Mouse (Mus musculus) layer of hippocampus, postnatal 10 days (tissue): ENCODE results near the gene Cttnbp2nl. TPM values are rescaled to one million over a fixed set of nuclear protein-coding genes. Genes with fewer than 3 reads are reported as not detected.
A peak's percentile ranks its signal among the peaks of the same experiment; 100 is the strongest.

Experiments used
- DNase-seq, 2 experiments: peaks; one replicate each; pipeline ENCODE4 v3.0.0; 2021; ENCODE audit warnings: low spot score in 2 of 2
- long read RNA-seq: library from polyadenylated mRNA; stranded (forward); transcript quantifications from one replicate; pipeline ENCODE4 v2.0.0, GENCODE M21; 2023
- total RNA-seq, 2 experiments: library from RNA; stranded (reverse); gene quantifications; 2 replicates each; pipeline ENCODE4 v1.2.3; 2021

The Cttnbp2nl gene
- 10 to 100 TPM; 38.0 to 46.6 TPM for total RNA-seq
- long read RNA-seq, full-length matches to known transcripts = 7 of 20 reads
- long read RNA-seq, partial matches to known transcripts = 1 of 20 reads
- long read RNA-seq, other reads (novel, unspliced or antisense) = 12 of 20 reads

DNA sequence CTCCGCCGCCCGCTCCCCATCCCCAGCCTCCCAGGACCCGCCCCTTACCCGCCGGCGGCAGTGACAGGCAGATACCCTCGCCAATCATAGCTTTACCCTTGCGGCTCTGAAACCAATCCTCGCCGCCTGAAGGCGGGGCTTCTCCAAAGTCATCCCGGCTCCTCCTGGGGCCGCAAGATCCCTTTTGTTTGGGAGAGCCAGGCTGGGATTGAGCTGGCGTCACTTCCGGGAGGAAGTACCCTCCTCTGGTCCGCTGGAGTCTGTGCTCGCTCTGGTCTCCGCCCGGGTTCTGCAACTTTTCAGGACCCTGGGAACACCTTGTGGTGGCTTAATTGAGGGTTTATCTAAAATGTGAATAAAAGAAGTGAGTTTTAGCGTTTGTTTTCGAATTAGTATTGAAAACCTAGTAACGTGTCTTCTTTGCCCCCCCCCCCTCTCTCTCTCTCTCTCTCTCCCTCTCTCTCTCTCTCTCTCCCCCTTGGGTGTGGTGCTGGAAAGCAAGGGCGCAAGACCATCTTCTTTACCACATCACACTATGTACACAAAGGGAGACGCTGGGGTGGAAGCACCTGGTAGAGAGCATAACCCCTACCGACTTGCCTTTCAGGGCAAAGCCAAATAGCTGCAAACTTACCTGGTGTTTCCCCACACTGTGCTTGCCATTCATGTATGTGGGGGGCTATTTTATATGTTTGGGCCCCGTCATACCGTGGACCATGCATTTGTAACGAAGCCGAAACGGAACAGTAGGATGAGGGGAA, at the start of gene Cttnbp2nl:
Gene Cttnbp2nl, minus strand, starts transcription at position 210 of the 761 bp plus-strand sequence.
- DNase-seq = peak; percentile 100

DNA sequence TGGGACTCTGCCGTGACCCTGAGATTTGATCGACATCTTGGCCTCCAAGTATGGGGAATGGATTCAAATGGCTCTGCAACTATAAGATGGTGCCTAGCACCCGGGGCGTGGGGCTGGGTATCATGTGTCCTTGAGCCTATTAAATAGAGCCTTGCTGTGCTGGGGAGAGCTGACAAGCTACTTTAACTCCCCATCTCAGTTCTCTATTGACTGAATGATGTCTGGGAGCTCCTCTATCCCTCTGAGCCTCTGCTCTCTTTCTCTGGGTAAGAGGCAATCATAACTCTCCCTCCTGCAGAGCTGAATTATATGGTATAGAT, 47.3 kb upstream of the Cttnbp2nl start:
- DNase-seq = no peak

DNA sequence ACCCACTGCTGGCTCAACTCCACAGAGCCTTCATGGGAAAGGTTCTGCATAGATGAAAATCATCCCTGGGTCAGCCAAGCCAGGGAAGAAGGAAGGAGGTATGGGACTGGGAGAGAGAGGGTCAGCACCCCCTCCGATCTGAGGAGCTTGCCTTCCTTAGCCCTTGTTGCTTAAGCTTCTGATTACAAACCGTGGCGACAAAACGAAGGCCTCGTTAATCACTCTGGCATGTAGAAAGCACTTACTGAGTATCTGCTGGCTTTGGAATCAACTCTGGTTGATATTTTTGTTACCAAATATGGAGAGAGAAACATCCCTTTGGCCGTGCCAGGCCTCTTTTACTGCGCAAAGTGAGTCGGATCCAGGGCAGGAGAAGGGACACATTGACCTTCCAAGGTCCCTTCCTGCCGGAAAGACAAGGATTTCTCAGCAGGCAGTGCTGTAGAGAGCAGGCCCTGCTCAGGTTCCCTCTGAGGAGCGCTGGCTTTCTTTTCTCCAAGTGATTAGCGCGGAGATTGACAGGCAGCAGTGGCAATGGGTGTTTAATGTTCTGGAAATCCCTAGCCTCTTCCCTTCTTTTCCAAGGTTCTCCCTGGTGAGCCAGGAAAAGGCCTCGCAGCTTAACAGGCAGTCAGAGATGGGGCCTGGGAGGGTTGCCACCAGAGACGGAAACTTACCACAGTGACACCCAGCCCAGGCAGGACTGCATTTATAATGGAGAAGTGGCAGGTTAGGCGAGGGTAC, 46.8 kb upstream of the Cttnbp2nl start:
- DNase-seq = no peak

DNA sequence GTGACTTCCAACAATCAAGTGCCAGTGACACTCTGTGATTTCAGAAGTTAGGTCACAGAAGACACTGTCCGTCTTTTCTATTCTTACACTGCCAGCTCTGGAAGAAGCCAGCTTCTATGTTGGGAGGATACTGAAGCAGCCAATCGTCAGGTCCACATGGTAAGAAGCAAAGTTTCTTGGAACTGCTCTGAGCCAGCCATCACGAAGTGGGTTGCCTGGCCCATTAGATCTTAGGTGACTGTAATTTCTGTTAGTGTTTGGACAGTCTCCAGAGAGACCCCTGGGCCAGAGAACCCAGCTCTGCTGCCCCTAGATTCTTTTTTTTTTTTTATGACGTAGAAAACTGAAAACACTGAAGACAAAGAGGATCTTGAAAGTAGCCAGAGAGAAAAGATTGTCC, 44.6 kb upstream of the Cttnbp2nl start:
- no peak for DNase-seq

DNA sequence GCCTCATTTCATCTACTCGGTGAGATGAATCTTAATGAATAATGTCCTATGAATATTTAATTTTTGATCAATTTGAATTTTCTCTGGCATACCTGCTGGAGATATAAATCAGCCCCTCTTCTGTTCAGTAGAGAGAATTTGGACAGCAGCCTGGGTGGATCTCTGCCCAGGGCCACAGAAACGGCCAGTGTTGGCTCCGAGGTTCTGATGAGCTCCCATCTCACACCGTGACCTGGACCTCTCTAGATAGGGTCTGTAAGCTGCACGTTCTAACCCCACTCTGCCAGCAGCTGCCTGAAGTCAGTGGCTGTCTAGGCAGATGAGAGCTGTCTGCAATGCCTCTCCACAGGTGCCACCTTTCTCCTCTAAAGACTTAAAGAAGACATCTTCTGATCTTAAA, 42.1 kb upstream of the Cttnbp2nl start:
- DNase-seq = no peak

DNA sequence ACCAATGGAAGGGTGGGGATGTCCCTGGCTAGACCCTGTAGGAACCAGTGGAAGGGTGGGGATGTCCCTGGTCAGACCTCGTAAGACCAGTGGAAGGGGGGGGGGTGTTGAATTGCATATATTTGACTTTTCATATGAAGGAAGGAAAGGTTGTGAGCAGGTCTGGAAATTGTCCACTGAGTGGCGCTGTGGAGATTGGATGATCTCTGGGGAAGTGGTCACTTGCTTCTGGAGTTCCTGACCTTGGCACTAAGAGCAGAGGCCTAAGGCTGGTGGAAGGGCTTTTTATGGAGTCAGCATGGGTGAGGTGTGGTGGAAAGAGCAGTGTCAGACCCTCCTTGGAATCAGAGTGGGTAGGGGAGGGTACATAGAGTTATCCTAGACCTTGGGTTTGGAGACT, 41.5 kb upstream of the Cttnbp2nl start:
- no peak for DNase-seq

DNA sequence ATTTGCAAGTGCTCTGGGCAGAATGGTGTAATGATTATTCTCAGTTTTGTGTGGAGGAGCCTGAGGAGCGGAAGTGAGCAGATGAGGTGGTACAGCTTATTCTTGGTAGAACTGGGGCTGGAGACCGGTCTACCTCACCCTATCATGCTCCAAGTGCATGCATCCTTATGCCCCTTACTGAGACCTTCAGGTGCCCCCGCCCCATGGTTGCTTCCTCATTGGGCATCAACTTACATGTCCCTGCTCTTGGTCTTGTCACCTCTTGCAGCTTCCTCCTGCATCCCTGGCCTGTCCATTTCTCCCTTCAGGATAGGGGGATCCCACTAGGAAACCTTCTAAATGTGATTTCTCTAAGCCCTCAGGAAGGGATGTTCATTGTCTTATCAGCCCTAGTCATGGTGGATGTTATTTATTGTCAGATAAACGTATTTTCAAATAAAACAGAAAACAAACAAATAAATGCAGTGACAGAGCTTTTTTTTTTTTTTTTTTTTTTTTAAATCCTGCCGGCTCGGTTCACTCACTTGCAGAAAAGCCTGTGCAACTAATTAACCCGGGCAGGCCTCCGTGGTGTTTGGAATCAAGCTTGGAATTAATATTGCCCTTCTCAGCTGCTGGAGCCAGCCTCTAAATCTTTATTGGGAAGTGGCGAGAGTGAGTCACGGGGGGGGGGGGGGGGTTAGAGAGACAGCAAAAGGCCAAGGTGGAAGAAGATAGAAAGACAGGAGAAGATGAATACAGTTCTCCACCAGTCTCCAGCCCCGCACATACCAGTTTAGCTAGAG, 40.0 kb upstream of the Cttnbp2nl start:
- DNase-seq = no peak

DNA sequence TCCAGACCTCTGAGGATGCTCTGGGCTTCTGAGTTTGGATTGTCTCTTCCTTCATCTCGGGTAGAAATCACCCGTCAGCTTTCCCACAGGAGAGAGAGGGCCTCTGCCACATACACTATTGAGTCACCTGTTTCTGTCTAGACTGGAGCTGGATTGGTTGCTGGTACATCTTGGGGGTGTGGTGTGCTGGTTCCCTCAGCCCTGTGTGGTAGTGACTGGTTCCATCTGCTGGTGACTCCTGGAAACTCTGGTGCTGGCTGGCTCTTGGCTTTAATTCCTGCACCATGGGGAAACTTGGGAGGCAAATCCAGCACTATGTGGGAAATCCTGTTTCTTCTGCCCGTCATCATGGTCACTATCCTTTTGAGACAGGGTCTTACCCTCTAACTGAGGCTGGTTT, 38.0 kb upstream of the Cttnbp2nl start:
- DNase-seq = peak; percentile 54 to 65

DNA sequence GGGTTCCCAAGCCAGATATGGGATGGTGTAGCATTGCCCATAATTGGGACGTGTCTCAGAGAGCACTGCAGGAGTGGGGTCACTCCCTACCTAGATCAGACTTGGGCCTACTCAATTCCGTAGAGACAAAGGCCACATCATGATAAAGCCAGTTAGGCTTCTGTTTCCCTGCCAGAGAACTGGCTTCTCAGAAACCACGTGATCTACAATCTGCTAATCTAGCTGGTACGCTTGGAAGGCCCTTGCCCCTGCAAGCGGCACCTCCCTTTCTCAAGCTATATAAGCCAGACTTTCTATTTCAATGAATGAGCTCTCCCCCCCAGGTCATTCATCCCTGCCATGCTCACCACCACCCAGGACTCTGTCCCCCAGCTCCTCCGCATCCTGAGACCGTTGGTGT, 37.2 kb upstream of the Cttnbp2nl start:
- no peak for DNase-seq

DNA sequence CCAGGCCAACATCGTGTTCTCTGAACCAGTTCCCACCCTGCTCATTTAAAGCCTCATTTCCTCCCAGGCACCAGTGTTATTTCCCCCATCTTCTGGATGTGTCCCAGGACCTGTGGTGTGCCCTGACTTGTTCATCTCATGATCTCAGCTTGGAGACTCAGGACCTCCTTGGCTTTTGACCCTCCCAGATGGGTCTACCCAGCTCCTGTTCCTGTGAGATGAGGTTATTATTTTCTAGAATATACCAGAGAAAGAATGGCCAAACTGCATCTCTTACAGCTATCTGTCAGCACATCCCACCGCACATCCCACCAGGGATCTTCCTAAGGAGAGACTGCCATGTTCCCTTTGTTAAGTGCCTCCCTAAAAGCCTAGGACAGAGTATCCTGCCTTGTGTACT, 35.7 kb upstream of the Cttnbp2nl start:
- DNase-seq = no peak

DNA sequence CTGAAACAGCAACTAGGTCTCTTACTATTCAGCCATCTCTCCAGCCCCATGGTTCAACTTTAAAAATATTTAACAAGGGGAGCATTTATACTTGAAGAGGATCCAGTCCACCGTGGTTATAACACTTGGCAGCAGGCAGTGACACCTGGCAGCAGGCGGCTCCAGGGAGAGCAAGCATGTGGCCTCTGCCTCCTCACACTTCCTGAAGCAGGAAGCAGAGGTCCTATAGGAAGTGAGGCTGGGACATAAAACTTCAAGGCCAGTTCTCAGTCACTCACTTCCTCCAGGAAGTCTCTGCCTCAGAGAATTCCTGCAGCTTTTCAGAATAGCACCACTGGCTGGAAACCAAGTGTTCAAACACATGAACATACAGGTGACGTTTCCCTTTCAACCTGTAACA, 34.4 kb upstream of the Cttnbp2nl start:
- no peak for DNase-seq

DNA sequence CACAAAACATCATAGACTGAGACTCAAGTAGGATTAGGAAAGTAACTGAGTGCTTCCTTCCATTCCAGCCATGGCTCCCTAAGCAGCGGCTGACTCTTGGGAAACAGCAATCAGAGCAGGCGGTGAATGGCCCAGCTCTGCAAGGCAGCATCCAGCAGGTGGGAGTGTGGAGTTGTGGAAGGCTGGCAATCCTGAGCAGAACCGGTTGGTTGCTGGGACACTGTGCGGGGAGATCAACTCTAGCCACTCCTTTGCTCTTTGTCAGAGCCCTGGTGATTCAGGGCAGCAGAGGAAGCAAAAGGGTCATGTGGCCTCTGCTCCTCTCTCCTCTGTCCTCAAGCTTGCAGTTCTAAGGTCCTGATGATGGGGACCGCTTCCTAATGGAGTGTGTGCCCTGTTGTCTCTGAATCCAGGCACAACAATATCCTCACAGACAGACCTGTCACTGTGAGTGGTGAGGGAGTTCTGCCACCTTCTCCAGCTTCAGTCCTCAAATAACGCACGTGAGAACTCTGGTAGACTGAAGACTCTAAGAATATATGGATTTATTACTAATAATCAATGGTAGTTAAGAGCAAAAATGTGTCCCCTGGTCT, 25.4 kb upstream of the Cttnbp2nl start:
- peak; percentile 85 to 90 for DNase-seq

DNA sequence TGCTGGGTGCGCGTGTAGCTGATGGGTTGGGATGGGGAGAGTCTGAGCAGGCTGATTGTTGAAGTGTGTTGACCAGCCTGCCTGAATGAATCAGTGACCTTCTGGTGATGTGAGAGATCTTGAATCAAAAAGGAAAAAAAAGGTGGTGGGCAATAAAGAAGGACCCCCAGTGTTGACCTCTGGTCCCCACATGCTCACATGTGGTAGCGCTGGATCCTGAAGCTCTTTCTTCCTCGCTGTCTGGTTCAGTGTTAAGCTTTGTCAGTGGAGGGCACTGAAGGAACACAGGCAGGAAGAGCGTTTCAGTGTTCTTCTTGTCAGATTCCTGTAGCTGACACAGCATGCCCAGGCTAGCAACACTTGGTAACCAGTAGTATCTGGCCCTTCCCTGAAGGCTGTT, 22.9 kb upstream of the Cttnbp2nl start:
- no peak for DNase-seq

DNA sequence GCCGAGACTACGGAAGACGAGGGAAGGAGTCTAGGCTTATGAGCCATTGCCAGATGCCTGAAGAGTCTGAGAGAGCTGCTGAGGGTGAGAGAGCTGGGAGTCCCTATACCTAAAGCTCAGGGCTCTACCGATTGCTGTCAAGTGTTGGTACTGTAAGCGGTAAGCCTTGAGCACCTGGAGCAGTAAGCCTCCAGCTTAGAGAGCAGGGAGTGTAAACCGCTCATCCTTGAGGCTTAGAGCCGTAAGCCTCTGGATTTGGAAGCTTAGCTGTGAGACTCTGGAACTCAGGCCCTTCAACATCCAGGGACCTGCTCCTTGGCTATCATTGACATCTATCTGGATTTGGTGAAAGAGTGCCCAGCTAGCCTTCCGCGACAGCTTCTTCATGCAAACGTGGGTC, 19.6 kb upstream of the Cttnbp2nl start:
- DNase-seq = no peak

DNA sequence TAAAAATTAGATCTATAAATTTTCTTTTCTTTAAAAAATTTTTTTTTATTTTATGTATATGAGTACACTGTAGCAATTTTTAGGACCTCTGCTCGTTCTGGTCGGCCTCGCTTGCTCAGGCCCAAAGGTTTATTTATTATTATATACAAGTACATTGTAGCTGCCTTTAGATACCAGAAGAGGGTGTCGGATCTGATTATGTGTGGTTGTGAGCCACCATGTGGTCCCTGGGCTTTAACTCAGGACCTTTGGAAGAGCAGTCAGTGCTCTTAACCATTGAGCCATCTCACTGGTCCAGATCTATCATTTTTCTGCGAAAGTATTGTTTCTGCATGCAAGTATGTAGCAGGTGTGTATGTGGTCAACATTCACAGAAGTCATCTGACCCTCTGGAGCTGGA, 18.3 kb upstream of the Cttnbp2nl start:
- no peak for DNase-seq

DNA sequence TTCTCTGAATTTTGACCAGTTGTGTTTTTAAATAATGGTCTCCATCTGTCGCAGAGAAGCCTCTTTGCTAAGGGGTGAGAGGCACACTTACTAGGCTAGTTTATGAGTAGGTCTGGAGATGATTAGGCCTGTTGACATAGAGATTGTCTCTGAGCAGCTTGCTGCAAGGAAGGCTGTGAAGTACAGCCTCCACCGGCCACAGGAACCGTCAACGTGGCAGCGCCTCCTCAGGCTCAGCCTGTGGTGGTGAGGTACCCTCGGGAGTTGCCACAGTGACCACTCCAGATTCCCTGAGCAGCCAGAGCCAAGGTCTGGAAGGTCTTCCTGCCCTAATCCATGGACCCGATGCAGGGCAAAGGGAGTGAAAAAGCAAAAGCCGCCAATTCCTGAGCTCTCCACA, 17.6 kb upstream of the Cttnbp2nl start:
- no peak for DNase-seq

DNA sequence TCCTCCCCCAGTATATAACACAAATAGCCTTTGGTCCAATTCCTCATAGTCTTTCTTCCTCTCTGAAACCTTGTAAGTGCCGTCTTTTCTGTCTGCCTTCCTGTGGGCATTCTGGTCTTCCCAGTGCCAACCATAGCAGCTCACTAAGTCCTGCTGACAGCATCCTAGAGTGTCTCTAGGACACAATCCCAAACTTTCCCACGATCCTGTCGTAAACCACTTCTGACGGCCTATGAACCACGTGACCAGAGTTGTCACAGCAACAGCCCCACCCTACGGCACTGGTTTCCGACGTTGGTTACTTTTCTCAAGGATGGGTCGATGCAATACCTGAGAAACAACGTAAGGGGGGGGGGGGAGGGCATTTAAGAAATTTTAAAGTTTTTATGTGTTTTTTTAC, 13.6 kb upstream of the Cttnbp2nl start, which contains the start of gene 4930564D02Rik:
Gene 4930564D02Rik, plus strand, starts transcription at position 301 of the 400 bp plus-strand sequence.
- no peak for DNase-seq

DNA sequence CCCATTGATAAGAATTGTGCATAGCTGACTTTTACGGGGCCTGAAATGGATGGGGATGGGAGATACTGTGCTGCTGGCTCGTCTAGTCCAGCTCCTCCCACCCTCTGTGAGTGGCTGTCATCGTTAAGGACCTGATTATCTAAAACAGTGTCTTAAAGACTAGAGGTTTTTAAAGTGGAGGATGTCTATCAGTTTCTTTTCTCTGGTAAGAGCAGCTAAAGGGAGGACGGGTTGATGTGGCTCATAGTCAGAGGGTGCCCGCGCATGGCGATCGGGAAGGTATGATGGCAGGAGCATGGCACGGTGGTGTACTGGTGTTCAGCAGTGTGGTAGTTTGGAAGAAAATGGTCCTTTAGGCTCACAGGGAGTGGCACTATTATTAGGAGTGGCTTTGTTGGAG, 9.7 kb upstream of the Cttnbp2nl start:
- DNase-seq = no peak

DNA sequence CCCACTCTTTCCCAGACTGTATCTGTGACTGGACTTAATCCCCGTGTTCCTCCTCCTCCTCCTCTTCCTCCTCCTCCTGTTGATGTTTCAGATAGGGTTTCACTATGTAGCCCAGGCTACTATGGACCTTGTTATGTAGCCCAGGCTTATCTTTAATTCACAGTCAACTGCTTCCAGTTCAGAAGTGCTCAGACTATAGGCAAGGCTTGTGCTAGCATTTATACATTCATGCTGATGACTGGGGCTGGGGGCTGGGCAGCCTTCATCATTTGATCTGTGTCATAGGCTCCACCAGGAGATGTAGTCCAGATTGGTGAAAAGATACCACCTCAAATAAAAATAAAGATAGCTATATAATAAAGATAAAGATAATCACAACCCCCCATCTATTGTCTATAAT, 9.0 kb upstream of the Cttnbp2nl start:
- DNase-seq = no peak

DNA sequence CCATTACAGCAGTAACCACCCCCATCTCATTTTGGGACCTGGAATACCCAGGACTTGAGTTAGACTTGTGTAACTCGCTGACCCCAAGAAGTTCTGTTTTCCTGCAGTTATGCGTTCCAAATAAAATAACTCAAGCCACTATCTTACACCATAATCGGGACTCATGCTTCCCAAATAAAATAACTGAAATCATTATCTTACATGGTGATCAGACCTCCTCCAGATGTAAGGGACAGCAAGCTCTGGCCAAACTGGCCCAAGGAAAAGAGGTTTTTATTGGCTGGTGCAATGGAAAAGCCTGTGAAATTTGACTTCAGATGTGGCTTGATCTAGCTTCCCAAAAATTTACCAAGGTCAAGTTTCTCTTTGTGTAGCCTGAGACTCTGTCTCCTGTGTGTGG, 8.6 kb upstream of the Cttnbp2nl start:
- no peak for DNase-seq

DNA sequence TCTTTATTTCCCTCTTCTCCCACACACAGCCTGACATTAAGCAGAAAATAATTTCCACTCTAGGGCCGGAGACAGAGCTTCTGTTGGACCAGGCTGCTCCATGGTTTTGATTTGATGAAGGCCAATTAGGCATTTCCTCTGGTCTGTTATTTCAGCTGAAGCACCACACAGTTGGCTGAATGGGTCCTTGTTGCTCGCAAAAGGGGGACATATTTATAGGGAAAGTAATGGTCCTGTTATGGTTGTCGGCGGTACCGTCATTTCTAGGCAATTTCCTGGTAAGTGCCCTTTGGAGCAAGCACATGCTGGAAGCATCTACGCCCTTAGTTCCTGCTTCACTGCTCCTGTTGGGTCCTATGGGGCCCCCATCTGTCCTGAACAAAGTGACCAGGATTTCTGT, 8.0 kb upstream of the Cttnbp2nl start:
- DNase-seq = no peak
